Mouse (Mus musculus): Measurements from ENCODE around the gene Dnm1l. TPM values are rescaled to one million over a fixed set of nuclear protein-coding genes. Genes with fewer than 3 reads are reported as not detected.
"Not testable (repeated sequence)": the region's sequence is repeated elsewhere in the genome, so short reads cannot be mapped to it uniquely, and the experiment has no call there.

Dnm1l gene
- 10 to 100 TPM; 69.8 to 73.6 TPM for total RNA-seq (2021)
- long read RNA-seq, experiment 1, transcript Dnm1l-201 (18 exons, 3,951 nt): major isoform, 21 of 53 reads
- long read RNA-seq, experiment 1, partial matches to known transcripts: 2 of 53 reads
- long read RNA-seq, experiment 1, other reads (novel, unspliced or antisense): 25 of 53 reads
- long read RNA-seq, experiment 2, transcript Dnm1l-201 (18 exons, 3,951 nt): major isoform, 15 of 58 reads
- long read RNA-seq, experiment 2, transcript Dnm1l-202 (19 exons, 3,966 nt): minor isoform, 7 of 58 reads
- long read RNA-seq, experiment 2, partial matches to known transcripts: 5 of 58 reads
- long read RNA-seq, experiment 2, other reads (novel, unspliced or antisense): 29 of 58 reads

GRCm38 (mm10) chr16:16358481-16359100, at the start of gene Dnm1l:
TSS of gene Dnm1l (minus strand) at chr16:16358959.
- peak; percentile 94 for DNase-seq
- intact Hi-C loops (cut with DNase I; ENCODE audit: low total_unique reads): no loop called here

GRCm38 (mm10) chr16:16367217-16367616, 8.5 kb upstream of the Dnm1l start:
- DNase-seq; intact Hi-C loops (cut with DNase I; ENCODE audit: low total_unique reads): not testable (repeated sequence)

GRCm38 (mm10) chr16:16359101-16359482, 333 bp upstream of the Dnm1l start:
- intact Hi-C loops (cut with DNase I; ENCODE audit: low total_unique reads); DNase-seq: not testable (repeated sequence)

GRCm38 (mm10) chr16:16357908-16358307, 851 bp downstream of the Dnm1l start:
- intact Hi-C loops (cut with DNase I; ENCODE audit: low total_unique reads): no loop called here
- DNase-seq: no peak

GRCm38 (mm10) chr16:16346420-16346819, 12.3 kb downstream of the Dnm1l start:
- no peak for DNase-seq
- intact Hi-C loops (cut with DNase I; ENCODE audit: low total_unique reads): no loop called here

GRCm38 (mm10) chr16:16325775-16326336, 32.9 kb downstream of the Dnm1l start:
- intact Hi-C loops (cut with DNase I; ENCODE audit: low total_unique reads): no loop called here

GRCm38 (mm10) chr16:16311319-16311718, 47.4 kb downstream of the Dnm1l start:
- intact Hi-C loops (cut with DNase I; ENCODE audit: low total_unique reads): no loop called here
- no peak for DNase-seq

More at GRCm38 (mm10) chr16:16325775-16326336, 32.9 kb downstream of the Dnm1l start:
- DNase-seq: no peak

- intact Hi-C loops (cut with DNase I; ENCODE audit: low total_unique reads): no loop called here
- no peak for DNase-seq
Measured at GRCm38 (mm10) chr16:16303888-16304287, 54.9 kb downstream of the Dnm1l start.

- DNase-seq: peak; percentile 21
- intact Hi-C loops (cut with DNase I; ENCODE audit: low total_unique reads): no loop called here
Measured at GRCm38 (mm10) chr16:16303138-16303827, 55.5 kb downstream of the Dnm1l start.

- peak; percentile 92 for DNase-seq
- intact Hi-C loops (cut with DNase I; ENCODE audit: low total_unique reads): no loop called here
Measured at GRCm38 (mm10) chr16:16302369-16303137, 56.2 kb downstream of the Dnm1l start, which contains the start of gene Yars2. TSS of gene Yars2 (plus strand) at chr16:16302965.

GRCm38 (mm10) chr16:16273752-16274151, 85.0 kb downstream of the Dnm1l start:
- DNase-seq: no peak
- intact Hi-C loops (cut with DNase I; ENCODE audit: low total_unique reads): no loop called here

GRCm38 (mm10) chr16:16272978-16273377, 85.8 kb downstream of the Dnm1l start:
- intact Hi-C loops (cut with DNase I; ENCODE audit: low total_unique reads): no loop called here
- no peak for DNase-seq

- intact Hi-C loops (cut with DNase I; ENCODE audit: low total_unique reads): no loop called here
- no peak for DNase-seq
Measured at GRCm38 (mm10) chr16:16262436-16262835, 96.3 kb downstream of the Dnm1l start.

Other genes with a start within 250 kb of the Dnm1l start
- 1 to 10 TPM; 1.2 TPM for gene Pkp2, start 145.6 kb downstream of the Dnm1l start, total RNA-seq (2021)
- 10 to 100 TPM; 16.2 to 17.4 TPM for gene Yars2, start 56.0 kb downstream of the Dnm1l start, total RNA-seq (2021)
- 10 to 100 TPM; 11.6 to 12.8 TPM for gene Fgd4, start 241.6 kb upstream of the Dnm1l start, total RNA-seq (2021)

All from gastrocnemius, postnatal 14 days (tissue).